Mouse (Mus musculus) liver, embryonic 14.5 days (tissue): Measurements from ENCODE around the gene Usp12. TPM values are rescaled to one million over a fixed set of nuclear protein-coding genes. Genes with fewer than 3 reads are reported as not detected.
"Not testable (repeated sequence)": the region's sequence is repeated elsewhere in the genome, so short reads cannot be mapped to it uniquely, and the experiment has no call there.

Experiments used
- ATAC-seq: fragments of 200-750 bp; cut with Nextera tagmentation; 2 replicates; pipeline ENCODE4 v1.8.0; 2017; ENCODE audit warnings: moderate number of reproducible peaks, mild to moderate bottlenecking, moderate library complexity; ENCODE audit not compliant: insufficient read depth
- DNase-seq, 3 experiments: peaks; one replicate each; pipeline ENCODE4 v3.0.0-alpha.2; 2012 to 2013; ENCODE audit warnings: low read depth in 3 of 3, low spot score in 3 of 3
- H3K27ac ChIP-seq: fragments of 300-500 bp; sonication (generic); 2 replicates; pipeline ENCODE4 v1.5.1; 2014; ENCODE audit warnings: moderate library complexity, mild to moderate bottlenecking, control low read depth, inconsistent platforms
- H3K27me3 ChIP-seq: fragments of 300-500 bp; sonication (generic); 2 replicates; pipeline ENCODE4 v1.6.1; 2014; ENCODE audit warnings: mild to moderate bottlenecking, low read length, moderate library complexity; ENCODE audit not compliant: control insufficient read depth, insufficient read depth
- H3K36me3 ChIP-seq: fragments of 300-500 bp; sonication (generic); replicated peaks from 2 replicates; pipeline ENCODE4 v1.6.1; 2014; ENCODE audit warnings: low read depth; ENCODE audit not compliant: control insufficient read depth, insufficient read depth
- H3K4me1 ChIP-seq, 2 experiments: fragments of 200-500 bp in 1 of 2; fragments of 300-500 bp in 1 of 2; sonication (generic) in 1 of 2; replicated peaks; 2 replicates each; pipeline ENCODE4 v1.6.1; 2012 to 2014; ENCODE audit warnings: antibody characterized with exemption in 1 of 2, inconsistent platforms in 1 of 2, low read length in 1 of 2; ENCODE audit not compliant: control insufficient read depth in 2 of 2, insufficient read depth in 2 of 2
- H3K4me2 ChIP-seq: fragments of 300-500 bp; sonication (generic); 2 replicates; pipeline ENCODE4 v1.6.1; 2014; ENCODE audit warnings: low read depth, mild to moderate bottlenecking, control low read depth, moderate library complexity
- H3K4me3 ChIP-seq, 2 experiments: fragments of 200-500 bp in 1 of 2; fragments of 300-500 bp in 1 of 2; sonication (generic) in 1 of 2; 2 replicates each; pipeline ENCODE4 v1.5.1; 2012 to 2014; ENCODE audit warnings: low read depth in 2 of 2, low read length in 2 of 2, mild to moderate bottlenecking in 2 of 2, control low read depth in 1 of 2, inconsistent platforms in 1 of 2, moderate library complexity in 1 of 2; ENCODE audit not compliant: insufficient read depth in 1 of 2
- H3K9ac ChIP-seq: fragments of 300-500 bp; sonication (generic); replicated peaks from 2 replicates; pipeline ENCODE4 v1.6.1; 2014; ENCODE audit warnings: mild to moderate bottlenecking, control low read depth, moderate library complexity
- H3K9me3 ChIP-seq: fragments of 300-500 bp; sonication (generic); 2 replicates; pipeline ENCODE4 v1.6.1; 2016; ENCODE audit warnings: low read length, mixed read lengths; ENCODE audit not compliant: control insufficient read depth
- CTCF ChIP-seq: IDR thresholded peaks from 2 replicates; pipeline ENCODE4 v1.5.1; 2016; ENCODE audit warnings: antibody characterized with exemption, low read depth, control low read depth
- EP300 ChIP-seq: IDR thresholded peaks from 2 replicates; pipeline ENCODE4 v1.6.1; 2016; ENCODE audit warnings: antibody characterized with exemption, low read depth
- WGBS: fragments of 180-500 bp; shearing (Covaris S2); extraction: QIAGEN DNeasy Blood & Tissue Kit; methylation state at CpG from one replicate; pipeline ENCODE4 v1.1.7; 2014; ENCODE audit not compliant: insufficient replicate concordance; 5-methylcytosine and 5-hydroxymethylcytosine counted together
- polyA plus RNA-seq, 2 experiments: library from polyadenylated mRNA; depleted of rRNA in 1 of 2; stranded (reverse) in 1 of 2; unstranded in 1 of 2; fragments of >200 nt; fragmentation: Nextera tagmentation in 1 of 2; extraction: Ambion mirVana in 1 of 2; gene quantifications; 2 replicates each; pipeline versions ENCODE4 v1.2.1 to v1.2.3; 2012 to 2014

Usp12 gene
- polyA plus RNA-seq, 2 experiments: 4.9 to 7.0 TPM

GRCm38 (mm10) chr5:146736348-146736747 lies 58.5 kb downstream of the Usp12 start:
- TF ChIP-seq CTCF: no peak
- no peak for TF ChIP-seq EP300
- Histone ChIP-seq H3K4me2 (no peak overlapping the region), H3K4me3 (no peak overlapping the region), H3K27ac (no peak overlapping the region), H3K36me3 (peaks cover 7% of the 10 kb centered on the region; the same call in 1 of the 2 replicates), H3K9ac (no peak overlapping the region), H3K27me3 (no peaks in the 10 kb centered on the region), H3K9me3 (no peaks in the 10 kb centered on the region), H3K4me1 (no peaks in the 10 kb centered on the region)
- no peak for ATAC-seq
- no peak for DNase-seq
- WGBS: 84% methylated on average over 18 of the region's 18 CpGs

GRCm38 (mm10) chr5:146735054-146735453 lies 59.8 kb downstream of the Usp12 start:
- not testable (repeated sequence) for H3K27ac ChIP-seq, H3K9ac ChIP-seq, DNase-seq, H3K27me3 ChIP-seq, ATAC-seq, H3K4me2 ChIP-seq, H3K4me3 ChIP-seq, H3K4me1 ChIP-seq, H3K36me3 ChIP-seq, H3K9me3 ChIP-seq
- 71% methylated on average over 1 of the region's 9 CpGs for WGBS

GRCm38 (mm10) chr5:146733888-146734640 lies 60.7 kb downstream of the Usp12 start:
- no peak for TF ChIP-seq EP300
- TF ChIP-seq CTCF: peak; percentile 20; the same call in 1 of the 2 replicates
- peak in 1 of 3 experiments; percentile 12 for DNase-seq
- no peak overlapping the region for H3K4me2 ChIP-seq
- no peaks in the 10 kb centered on the region for H3K9me3 ChIP-seq
- H3K4me3 ChIP-seq: no peak overlapping the region
- H3K9ac ChIP-seq: no peak overlapping the region
- no peaks in the 10 kb centered on the region for H3K4me1 ChIP-seq
- peak; percentile 22; the same call in 1 of the 2 replicates for ATAC-seq
- no peaks in the 10 kb centered on the region for H3K27me3 ChIP-seq
- peaks cover 7% of the 10 kb centered on the region; the same call in 1 of the 2 replicates for H3K36me3 ChIP-seq
- no peak overlapping the region for H3K27ac ChIP-seq
- WGBS: 68% methylated on average over 12 of the region's 12 CpGs

GRCm38 (mm10) chr5:146733372-146733771 lies 61.4 kb downstream of the Usp12 start:
- peaks cover 7% of the 10 kb centered on the region; the same call in 1 of the 2 replicates for H3K36me3 ChIP-seq
- no peak overlapping the region for H3K4me3 ChIP-seq
- no peaks in the 10 kb centered on the region for H3K4me1 ChIP-seq
- TF ChIP-seq CTCF (no peak), EP300 (no peak)
- H3K9me3 ChIP-seq: no peaks in the 10 kb centered on the region
- H3K9ac ChIP-seq: no peak overlapping the region
- DNase-seq (no peak), ATAC-seq (no peak)
- WGBS: 87% methylated on average over 7 of the region's 7 CpGs
- no peaks in the 10 kb centered on the region for H3K27me3 ChIP-seq
- H3K27ac ChIP-seq: no peak overlapping the region
- no peak overlapping the region for H3K4me2 ChIP-seq

GRCm38 (mm10) chr5:146727006-146727405 lies 67.8 kb downstream of the Usp12 start:
- Histone ChIP-seq H3K27me3 (no peaks in the 10 kb centered on the region), H3K9me3 (no peaks in the 10 kb centered on the region; the same call in 1 of the 2 replicates), H3K27ac (no peak overlapping the region), H3K36me3 (no peaks in the 10 kb centered on the region), H3K4me3 (no peak overlapping the region), H3K4me1 (no peaks in the 10 kb centered on the region), H3K9ac (no peak overlapping the region), H3K4me2 (no peak overlapping the region)
- DNase-seq (no peak), ATAC-seq (no peak)
- 66% methylated on average over 4 of the region's 4 CpGs for WGBS
- no peak for TF ChIP-seq EP300
- TF ChIP-seq CTCF: no peak
